Mouse (Mus musculus) adrenal gland (tissue): ENCODE results near the gene Nfe2.
"Not testable (repeated sequence)": the region's sequence is repeated elsewhere in the genome, so short reads cannot be mapped to it uniquely, and the experiment has no call there.

Experiments
- intact Hi-C: fragments of 180-260 bp; cut with DNase I; formaldehyde crosslinking; loops from one replicate; pipeline ENCODE4 v1.15.1; 2025

Nfe2 gene

DNA sequence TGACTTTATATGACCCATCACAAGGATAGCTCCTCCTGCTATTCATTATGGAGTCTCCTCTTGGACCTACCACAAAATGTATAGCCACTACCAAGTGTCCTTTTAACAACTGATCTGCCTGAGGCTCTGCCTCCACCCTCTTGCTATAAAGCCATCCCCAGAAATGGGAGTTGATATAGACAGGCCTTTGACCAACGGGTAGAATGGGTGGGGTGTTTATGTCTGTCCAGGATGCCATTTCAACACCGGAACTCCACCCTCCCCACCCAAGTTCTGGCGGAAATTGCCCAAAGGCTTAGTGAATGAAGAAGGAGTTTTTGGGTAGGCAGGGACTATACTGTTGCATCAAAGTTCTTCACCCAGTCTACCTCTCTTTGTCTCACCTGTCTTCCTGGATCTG, 5.5 kb downstream of the Nfe2 start:
- intact Hi-C loops: no loop called here

DNA sequence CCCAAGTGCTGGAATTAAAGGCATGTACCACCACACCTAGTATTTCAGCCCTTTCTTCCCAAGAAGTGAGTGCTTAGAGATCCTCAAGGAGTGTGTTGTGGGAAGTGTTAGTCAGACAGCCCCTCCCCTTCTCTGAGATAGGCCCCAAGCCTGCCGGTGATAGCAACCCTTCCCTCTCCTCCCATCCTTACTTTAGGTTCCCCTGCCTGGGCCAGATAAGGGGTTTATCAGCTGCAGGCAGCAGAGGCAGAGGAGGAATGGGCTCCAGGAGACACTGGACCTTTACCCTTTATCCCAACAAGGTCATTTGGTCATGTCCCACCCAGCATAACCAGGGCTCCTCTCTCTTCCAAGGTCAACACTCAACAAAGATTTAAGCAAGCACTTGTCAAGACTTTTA, 6.6 kb downstream of the Nfe2 start:
- intact Hi-C loops: loop anchor here (2.0 kb wide), 1 partner anchor 55 kb away; no protein-coding TSS in a partner anchor

DNA sequence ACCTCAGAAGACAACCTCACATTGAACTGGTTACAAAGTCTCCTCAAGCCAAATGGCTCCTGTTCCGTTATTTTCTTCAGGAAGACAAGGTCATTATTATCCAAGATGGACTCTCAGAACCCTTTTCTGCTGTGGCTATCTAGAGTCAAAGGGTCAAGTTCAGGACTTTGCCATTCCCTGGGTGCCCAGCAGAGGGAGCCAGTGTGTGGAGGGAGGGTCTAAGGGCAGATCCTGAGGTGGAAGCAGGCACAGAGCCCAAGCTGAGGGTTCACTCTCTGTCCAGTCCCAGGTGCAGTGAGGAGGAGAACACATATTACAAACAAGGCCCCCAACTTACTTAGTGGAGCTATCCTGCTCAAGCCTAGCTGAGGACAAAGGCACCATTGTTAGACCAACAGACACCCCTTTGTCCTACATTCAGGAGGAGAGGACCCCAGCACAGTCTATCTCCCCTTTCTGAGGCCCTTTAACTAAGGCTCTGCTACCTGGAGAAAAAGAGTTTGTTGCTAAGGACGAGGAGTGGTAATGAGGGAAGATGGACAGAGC, 7.9 kb downstream of the Nfe2 start:
- intact Hi-C loops: loop anchor here (2.0 kb wide), 1 partner anchor 57 kb away; no protein-coding TSS in a partner anchor

DNA sequence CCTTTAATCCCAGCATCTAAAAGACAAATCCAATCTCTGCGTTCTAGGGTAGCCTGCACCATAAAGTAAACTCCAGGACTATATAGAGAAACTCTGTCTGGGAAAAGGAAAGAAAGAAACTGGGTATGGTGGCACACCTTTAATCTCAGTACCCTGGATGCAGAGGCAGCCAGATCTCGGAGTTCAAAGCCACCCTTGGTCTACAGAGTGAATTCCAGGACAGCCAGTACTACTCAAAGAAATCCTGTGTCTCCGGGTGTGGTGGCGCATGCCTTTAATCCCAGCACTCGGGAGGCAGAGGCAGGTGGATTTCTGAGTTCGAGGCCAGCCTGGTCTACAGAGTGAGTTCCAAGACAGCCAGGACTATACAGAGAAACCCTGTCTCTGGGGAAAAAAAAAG, 8.7 kb downstream of the Nfe2 start:
- intact Hi-C loops: not testable (repeated sequence)

DNA sequence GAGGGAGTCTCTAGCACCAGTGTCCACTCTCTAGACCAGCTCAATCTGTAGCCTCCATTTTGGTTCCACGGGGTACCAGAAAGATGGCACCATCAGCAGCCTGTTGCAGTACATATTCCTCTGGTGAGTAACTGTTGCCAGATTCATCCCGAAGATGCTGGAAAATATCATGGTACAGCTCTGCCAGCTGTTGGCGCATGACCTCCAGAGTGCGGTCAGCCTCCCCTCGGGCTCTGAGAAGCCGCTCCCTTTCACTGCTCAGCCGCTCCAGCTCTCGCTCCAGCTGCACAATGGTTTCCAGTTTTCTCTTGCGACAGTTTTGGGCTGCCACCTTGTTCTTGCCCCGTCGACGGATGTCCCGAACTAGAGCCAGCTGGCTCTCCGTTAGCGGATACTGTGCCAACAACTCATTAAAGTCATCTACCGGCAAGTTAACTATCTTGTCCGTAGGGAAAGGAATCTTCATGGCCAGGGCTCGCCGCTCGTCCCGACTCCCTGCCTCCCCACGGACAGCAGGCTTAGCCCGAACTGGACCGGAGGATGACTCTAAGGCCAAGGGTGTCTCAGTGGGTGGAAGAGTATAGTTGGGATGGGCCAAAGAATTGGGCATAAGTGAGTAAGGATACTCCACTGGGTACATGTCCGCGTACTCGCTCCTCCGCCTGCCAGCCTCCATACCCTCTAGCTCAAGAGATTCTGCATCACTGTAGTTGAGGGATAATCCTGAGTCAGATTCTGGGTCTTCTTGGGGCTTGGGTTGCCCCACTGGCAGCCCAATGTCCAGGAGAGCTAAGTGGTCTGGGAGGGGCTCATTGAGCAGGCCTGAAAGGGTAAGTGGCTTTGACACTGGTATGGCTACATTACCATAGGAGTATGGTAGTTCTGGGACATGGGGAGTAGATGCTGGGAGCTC, 9.5 kb downstream of the Nfe2 start:
- intact Hi-C loops: no loop called here

DNA sequence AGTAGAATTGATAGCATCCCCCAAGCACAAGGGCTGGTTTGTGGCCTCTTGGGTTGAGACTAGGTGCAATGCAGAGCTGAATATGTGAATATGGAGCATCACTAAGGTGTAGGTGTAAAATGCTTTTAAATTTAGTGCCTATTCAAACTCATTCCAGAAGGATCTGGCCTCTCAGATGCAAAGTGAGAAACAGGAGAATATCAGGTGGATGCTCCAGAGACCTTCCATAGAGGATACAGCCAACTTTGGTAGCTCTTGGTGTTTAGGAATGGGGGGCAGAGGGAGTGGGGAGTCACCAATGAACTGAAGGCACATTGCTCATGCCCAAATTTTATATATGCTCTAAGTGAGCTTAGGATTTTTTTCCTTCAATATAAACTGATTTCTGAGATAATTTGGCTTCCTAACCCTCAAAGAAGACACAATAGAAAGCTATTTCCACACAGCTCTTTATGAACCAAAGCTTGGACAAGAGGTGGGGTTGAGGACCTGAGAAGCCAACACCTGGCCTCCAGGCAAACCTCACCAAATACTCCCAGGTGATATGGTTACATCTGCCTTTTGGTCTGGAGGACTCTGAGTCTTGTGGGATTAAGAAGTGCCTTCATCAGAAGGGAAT, 10.3 kb downstream of the Nfe2 start:
- intact Hi-C loops: no loop called here

DNA sequence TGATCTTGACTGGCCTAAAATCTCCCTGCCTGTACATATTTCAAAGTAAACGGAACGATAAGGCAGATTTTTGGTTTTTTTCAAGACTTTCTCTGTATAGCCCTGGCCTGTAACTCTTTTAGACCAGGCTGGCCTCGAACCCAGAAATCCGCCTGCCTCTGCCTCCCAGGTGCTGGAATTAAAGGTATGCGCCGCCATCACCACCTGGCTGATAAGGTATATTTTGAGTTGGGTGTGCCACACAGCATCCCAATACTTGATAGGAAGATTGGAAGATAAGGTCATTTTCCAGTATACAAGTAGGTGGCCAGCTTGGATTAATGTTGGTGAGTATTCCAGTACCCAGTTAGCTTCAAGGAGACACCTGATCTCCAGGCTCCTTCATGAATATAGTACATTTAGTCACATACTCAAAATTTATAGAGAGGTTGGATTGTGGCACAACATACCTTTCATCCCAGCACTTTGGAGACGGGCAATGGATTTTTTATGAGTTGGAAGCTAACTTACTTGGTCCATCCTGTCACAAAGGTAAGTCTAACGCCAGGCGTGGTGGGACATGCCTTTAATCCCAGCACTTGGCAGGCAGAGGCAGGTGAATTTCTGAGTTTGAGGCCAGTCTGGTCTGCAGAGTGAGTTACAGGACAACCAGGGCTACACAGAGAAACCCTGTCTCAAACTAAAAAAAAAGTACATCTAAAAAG, 11.0 kb downstream of the Nfe2 start:
- intact Hi-C loops: no loop called here

DNA sequence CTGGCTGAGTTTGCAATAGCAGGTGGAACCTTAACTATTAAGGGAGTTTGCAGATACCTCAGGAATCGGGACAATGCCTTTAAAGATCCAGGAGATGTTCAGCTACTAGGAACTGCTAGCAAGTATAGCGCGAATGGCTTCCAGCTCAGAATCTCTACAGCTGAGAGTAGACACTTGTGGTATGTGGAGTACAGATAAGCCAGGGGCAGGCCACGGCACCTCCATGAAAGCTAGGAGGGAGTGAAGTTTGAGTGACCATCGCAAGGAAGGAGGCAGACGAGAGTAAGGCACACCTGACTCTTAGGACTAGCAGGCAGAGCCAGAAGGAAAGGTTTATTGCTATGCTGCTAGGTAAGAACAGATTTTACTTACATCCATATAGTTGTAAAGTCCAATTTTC, 12.6 kb downstream of the Nfe2 start:
- intact Hi-C loops: no loop called here

DNA sequence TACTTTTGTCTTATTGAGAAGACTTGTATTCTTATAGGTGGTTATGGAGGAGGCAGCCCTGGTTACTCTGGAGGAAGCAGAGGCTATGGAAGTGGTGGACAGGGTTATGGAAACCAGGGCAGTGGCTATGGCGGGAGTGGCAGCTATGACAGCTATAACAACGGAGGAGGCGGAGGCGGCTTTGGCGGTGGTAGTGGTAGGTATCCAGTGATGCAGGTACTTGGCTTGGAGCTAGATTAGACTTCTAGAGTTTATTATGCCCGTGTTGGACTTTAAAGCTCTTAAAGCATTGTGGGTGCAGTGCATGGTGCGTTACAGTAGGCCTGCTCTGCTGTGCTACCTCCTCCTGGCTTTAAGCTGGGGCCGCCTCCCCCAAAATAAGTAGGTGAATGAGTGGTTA, 15.3 kb downstream of the Nfe2 start:
- intact Hi-C loops: no loop called here

DNA sequence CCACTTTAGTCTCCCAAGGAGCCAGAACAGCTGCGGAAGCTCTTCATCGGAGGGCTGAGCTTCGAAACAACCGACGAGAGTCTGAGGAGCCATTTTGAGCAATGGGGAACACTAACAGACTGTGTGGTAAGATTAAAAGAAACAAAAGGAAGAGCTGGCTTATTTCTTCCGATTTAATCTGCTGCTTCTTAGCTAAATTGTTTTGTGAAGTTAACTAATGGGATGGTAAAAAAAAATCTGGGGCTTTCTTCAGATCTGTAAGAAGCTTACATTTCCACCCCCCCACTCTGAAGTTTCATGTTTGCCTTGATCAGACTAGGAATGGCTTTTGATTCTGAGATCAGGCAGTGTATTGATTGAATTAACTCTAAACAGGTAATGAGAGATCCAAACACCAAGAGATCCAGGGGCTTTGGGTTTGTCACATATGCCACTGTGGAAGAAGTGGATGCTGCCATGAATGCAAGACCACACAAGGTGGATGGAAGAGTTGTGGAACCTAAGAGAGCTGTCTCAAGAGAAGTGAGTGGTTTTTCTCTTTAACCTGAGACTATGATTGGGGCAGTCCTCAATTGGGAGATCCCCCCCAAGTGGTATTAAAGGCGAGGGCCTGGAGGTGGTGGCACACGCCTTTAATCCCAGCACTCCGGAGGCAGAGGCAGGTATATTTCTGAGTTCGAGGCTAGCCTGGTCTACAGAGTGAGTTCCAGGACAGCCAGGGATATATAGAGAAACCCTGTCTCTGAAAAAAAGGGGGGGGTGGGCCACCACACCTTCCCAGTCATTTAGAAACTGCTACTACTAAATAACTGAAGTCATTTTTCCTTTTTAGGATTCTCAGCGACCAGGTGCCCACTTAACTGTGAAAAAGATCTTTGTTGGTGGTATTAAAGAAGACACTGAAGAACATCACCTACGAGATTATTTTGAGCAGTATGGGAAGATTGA, 16.9 kb downstream of the Nfe2 start:
- intact Hi-C loops: not testable (repeated sequence)

DNA sequence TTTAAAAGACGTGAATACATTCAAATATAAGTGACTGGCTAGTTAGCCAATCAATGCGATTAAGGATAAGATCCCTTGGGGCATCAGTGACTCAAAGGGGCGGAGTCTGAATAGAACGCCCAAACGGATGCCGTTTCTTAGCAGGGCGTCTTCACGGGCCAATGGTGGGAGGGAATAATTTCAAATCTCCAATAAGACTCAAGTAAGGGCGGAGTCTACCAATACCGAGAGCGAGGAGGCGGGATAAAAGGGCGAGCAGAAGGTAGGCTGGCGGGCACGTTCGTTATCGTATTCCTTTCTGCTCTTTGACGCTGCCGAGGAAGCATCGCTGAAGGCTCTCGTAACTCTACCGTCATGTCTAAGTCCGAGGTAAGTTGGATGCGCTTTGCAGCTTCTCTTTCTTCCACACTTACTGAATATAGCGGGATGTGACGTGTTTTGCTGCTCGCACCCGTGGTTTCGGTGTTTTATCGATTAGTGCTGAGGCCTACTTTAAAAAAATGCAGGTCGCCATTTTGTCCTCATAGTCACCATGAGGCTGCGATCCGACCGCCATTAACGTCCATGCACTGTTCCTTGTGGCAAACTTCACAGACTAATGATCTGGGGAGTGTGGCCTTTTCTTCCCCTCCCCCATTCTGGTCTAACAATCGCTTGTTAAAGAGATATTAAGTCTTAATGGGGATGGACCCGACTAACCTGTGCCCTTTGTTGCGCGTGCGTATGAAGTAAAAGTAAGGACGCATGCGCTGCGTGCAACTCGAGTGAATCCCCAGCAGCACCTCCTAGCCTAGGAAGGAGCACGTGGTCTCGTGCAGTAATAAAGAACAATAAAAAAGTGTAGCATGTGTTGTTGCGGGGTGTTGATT, 17.8 kb downstream of the Nfe2 start, which contains the start of gene Hnrnpa1:
Hnrnpa1 (plus strand) TSS at position 273 of the 869 bp plus-strand sequence.
- intact Hi-C loops: no loop called here

DNA sequence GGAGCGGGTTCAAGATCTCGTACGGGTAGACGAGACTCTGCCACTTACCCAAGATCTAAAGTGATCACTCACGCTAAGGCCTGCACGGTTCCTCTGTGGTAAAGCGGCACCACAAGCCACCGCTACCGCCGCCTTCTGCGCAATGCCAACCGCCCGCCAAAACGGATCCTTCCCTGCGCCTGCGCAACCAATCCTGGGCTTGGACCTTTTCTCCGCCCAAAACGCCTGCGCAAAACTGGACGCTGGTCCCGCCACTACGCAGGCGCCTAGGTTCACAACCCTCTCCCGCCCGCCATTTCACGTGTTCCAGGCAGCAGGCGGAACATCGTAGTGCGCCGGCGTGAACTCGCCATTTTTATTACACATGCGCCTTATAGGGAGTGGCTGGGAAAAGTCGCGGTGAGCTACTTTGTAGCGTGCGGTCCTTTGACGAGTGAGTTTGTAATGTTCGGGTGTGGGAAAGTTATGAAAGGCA, 18.5 kb downstream of the Nfe2 start, which contains the start of gene Cbx5:
Cbx5 (minus strand) TSS at position 132 of the 475 bp plus-strand sequence.
- intact Hi-C loops: no loop called here

DNA sequence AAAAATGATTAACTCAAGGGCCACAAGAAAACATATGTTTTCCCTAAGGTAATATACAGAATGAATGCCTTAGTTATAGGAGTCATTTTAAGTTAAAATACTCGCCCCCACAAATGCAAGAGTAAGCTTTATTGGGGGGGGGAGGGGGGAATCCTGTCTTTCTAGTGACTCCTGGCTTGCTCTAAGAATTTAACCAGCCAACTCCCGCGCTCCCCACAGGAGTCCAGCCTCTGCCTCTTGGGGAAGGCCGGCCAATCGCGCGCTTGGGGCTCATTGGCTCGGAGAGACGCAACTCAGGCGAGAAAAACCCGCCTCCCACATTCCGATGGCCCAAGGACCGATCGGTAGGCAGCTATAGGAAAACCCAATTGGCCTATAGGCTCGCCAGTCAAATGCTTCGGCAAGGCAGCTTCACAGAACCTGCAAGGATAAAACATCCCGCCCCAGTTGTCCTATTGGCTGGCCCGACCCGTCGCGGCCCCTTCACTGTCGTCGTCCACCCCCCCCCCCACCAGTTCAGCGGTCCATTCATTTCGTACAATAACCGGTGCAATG, 19.0 kb downstream of the Nfe2 start:
- intact Hi-C loops: no loop called here

DNA sequence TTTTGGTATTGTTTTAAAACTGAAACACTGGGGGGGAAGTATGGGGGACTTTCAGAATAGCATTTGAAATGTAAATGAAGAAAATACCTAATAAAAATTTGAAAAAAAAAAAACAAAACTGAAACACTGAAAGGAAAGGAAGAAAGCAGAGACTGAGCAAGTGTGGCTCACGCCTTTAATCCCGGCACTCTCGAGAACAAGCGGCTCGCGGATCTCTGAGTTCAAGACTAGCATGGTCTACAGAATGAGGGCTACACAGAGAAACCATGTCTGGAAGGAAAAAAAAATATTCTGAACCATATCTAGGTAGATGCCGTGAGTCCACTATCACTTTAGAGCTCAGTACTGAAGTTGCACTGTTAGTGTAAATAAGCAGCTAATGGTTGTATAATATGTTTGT, 20.9 kb downstream of the Nfe2 start:
- intact Hi-C loops: no loop called here

DNA sequence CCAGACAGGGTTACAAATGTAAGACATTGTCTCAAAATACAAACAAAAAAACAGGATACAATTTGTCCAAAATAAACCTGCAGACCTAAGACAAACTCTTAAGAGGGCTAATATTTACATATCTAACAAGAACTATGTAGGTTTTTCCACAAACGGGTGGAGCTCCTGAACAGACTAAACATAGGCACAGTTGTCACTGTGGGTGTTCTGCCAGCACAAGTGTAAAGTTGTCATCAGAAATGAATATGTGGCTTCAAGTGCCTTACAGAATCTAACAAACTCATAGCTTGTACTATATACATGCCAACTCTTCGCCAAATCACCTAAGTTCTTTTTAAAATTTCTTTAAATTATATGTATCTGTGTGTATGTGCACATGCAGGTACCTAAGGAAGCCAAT, 25.1 kb downstream of the Nfe2 start:
- intact Hi-C loops: no loop called here

DNA sequence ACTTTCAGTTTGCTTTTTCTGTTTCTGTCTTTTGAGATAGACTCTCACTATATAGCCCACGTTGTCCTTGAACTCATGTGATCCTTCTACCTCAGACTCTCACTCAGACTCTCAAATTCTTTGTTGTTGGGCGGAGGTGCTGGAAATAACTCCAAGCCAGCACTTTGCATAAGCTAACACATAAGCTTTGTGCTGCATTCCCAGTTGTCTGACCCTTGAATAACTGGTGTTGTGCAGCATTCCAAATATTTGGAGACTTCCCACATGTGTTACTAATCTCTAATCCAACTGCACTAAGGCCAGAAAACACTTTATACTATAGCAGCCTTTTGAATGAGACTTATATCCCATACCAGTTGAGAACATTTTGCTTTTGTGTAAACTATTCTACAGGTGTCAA, 29.3 kb downstream of the Nfe2 start:
- intact Hi-C loops: no loop called here

DNA sequence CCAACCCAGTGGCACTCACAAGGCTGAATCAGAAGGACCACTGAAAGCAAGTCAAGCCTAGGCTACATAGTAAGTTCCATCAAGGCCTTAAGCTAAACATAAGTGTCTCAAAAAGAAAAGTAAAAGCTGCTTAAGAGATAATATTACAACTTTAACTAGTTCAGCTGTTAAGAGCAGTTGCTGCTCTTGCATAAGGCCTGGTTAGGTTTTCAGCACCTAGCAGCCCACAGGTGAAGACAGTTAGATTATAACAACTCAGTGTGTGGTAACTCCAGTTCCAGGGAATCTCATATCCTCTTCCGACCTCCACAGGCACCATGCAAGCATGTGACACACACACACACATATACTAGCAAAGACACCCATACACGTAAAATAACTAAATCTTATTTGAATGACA, 30.6 kb downstream of the Nfe2 start:
- intact Hi-C loops: no loop called here

DNA sequence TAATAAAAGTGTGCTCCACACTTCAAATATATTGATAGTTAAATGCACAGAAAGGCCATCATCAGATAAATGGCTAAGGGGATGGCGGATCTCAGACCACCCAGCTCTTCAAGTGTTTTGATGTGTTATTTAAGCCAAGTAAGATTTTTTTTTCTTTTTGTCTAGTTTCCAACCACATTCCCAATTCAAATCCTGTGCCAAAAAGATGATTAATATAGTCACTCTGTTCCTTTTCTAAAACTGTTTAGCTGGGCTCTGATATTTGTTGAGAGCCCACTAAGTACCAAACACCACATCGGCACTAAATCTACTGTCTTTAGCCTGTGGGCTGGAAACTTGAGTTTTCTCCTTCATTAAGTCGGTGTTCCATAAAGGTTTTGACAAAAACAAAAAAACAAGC, 31.2 kb downstream of the Nfe2 start:
- intact Hi-C loops: no loop called here

DNA sequence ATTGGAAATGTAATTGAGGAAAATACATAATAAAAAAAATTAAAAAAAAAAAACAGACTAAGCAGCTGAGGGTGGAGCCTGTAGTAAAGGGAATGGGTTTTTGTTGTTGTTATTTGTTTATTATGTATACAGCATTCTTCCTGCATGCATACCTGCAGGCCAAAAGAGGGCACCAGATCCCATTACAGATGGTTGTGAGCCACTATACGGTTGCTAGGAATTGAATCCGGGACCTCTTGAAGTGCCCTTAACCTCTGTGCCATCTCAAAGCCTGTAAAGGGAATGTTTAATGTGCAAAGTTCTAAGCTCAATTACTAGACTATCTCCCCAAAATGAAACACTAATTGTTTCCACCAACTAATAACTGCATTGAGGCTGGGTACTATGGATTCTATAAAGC, 34.0 kb downstream of the Nfe2 start:
- intact Hi-C loops: no loop called here
